Mouse (Mus musculus): ENCODE data around the gene Lrwd1.

- TF ChIP-seq CTCF (IDR thresholded peaks at IDR 0.05) (no peak), EP300 (IDR thresholded peaks at IDR 0.05) (no peak)
Observed at GRCm38 (mm10) chr5:136116784-136117112, 19.1 kb downstream of the Lrwd1 start.

Measured in lung, postnatal 0 days (tissue).